Mouse (Mus musculus) embryonic fibroblast, embryonic 13.5 days (primary cell): ENCODE data around the gene Cysrt1. TPM values are rescaled to one million over a fixed set of nuclear protein-coding genes. Genes with fewer than 3 reads are reported as not detected.

ENCODE experiments used
- H3K27ac ChIP-seq: 2 replicates; pipeline ENCODE4 v1.5.1; 2012; ENCODE audit warnings: low read length, control low read depth, inconsistent platforms; ENCODE audit not compliant: insufficient read depth
- H3K4me1 ChIP-seq: 2 replicates; pipeline ENCODE4 v1.6.1; 2011; ENCODE audit warnings: low read length; ENCODE audit not compliant: control insufficient read depth, insufficient read depth
- H3K4me3 ChIP-seq: 2 replicates; pipeline ENCODE4 v1.5.1; 2011; ENCODE audit warnings: mild to moderate bottlenecking, control low read depth, low read length; ENCODE audit not compliant: insufficient read depth
- CTCF ChIP-seq: IDR thresholded peaks from 2 replicates; pipeline ENCODE4 v1.5.1; 2011; ENCODE audit warnings: mild to moderate bottlenecking, control low read depth, low read length, moderate library complexity, borderline replicate concordance; ENCODE audit not compliant: insufficient read depth
- POLR2A ChIP-seq: IDR thresholded peaks from 2 replicates; pipeline ENCODE4 v1.6.1; 2011; ENCODE audit warnings: low read depth, mild to moderate bottlenecking, control low read depth, low read length, moderate library complexity
- polyA plus RNA-seq: library from polyadenylated mRNA; stranded (reverse); fragments of >200 nt; gene quantifications from 2 replicates; pipeline ENCODE4 v1.2.4, GENCODE M21; 2011; ENCODE audit warnings: low read depth; ENCODE audit not compliant: missing spikeins, insufficient read length

Gene Cysrt1
- polyA plus RNA-seq, 1 experiment = not detected

GRCm38 (mm10) chr2:25255284-25255779 is 13.1 kb upstream of the Cysrt1 start, which contains the start of gene Tmem203:
Gene Tmem203 (plus strand): TSS chr2:25255439.
- H3K4me1 ChIP-seq = no peaks in the 10 kb centered on the region
- TF ChIP-seq CTCF (no peak), POLR2A (peak; percentile 54)
- H3K27ac ChIP-seq = no peak within 1 kb of the TSS
- H3K4me3 ChIP-seq = peak within 1 kb of the TSS; percentile 92

- no peaks in the 10 kb centered on the region for H3K4me1 ChIP-seq
- no peak overlapping the region for H3K27ac ChIP-seq
- no peak overlapping the region for H3K4me3 ChIP-seq
- TF ChIP-seq CTCF = peak; percentile 29; the same call in 1 of the 2 replicates
- no peak for TF ChIP-seq POLR2A
These were observed 10.1 kb upstream of the Cysrt1 start for GRCm38 (mm10) chr2:25252331-25252730.

GRCm38 (mm10) chr2:25246183-25247072 is 4.2 kb upstream of the Cysrt1 start, which contains the start of gene AL732309.1:
Gene AL732309.1 (minus strand): TSS chr2:25246863.
- TF ChIP-seq POLR2A (no peak), CTCF (no peak)
- Histone ChIP-seq H3K4me1 (no peaks in the 10 kb centered on the region), H3K27ac (no peak within 1 kb of the TSS), H3K4me3 (no peak within 1 kb of the TSS)

- H3K4me1 ChIP-seq = no peaks in the 10 kb centered on the region
- H3K4me3 ChIP-seq = no peak overlapping the region
- no peak overlapping the region for H3K27ac ChIP-seq
- TF ChIP-seq CTCF = no peak
These were observed 1.9 kb upstream of the Cysrt1 start for GRCm38 (mm10) chr2:25244144-25244543.

- H3K4me3 ChIP-seq = no peak overlapping the region
- no peak overlapping the region for H3K27ac ChIP-seq
- no peaks in the 10 kb centered on the region for H3K4me1 ChIP-seq
- TF ChIP-seq POLR2A = no peak
- TF ChIP-seq CTCF = no peak
These were observed 1.1 kb upstream of the Cysrt1 start for GRCm38 (mm10) chr2:25243342-25243741.

GRCm38 (mm10) chr2:25241438-25241775 is 845 bp downstream of the Cysrt1 start:
- H3K27ac ChIP-seq = no peak overlapping the region
- TF ChIP-seq CTCF (no peak), POLR2A (no peak)
- H3K4me1 ChIP-seq = 0 out of 2 replicates have a peak, but pooled peaks cover 3% of the 10 kb centered on the region
- no peak overlapping the region for H3K4me3 ChIP-seq

- Histone ChIP-seq H3K4me1 (0 out of 2 replicates have a peak, but pooled peaks cover 3% of the 10 kb centered on the region), H3K27ac (no peak overlapping the region), H3K4me3 (0 out of 2 replicates have a peak overlapping the region, but pooled peaks have one; percentile 8)
- no peak; the same call in 1 of the 2 replicates for TF ChIP-seq POLR2A
- TF ChIP-seq CTCF = no peak
These were observed 1.4 kb downstream of the Cysrt1 start for GRCm38 (mm10) chr2:25240723-25241437.

- no peak for TF ChIP-seq POLR2A
- TF ChIP-seq CTCF = no peak
- H3K4me3 ChIP-seq = no peak overlapping the region
- 0 out of 2 replicates have a peak, but pooled peaks cover 3% of the 10 kb centered on the region for H3K4me1 ChIP-seq
- H3K27ac ChIP-seq = no peak overlapping the region
These were observed 1.9 kb downstream of the Cysrt1 start for GRCm38 (mm10) chr2:25240310-25240709.

GRCm38 (mm10) chr2:25239766-25240165 is 2.5 kb downstream of the Cysrt1 start:
- TF ChIP-seq POLR2A (no peak), CTCF (no peak)
- H3K4me1 ChIP-seq = 0 out of 2 replicates have a peak, but pooled peaks cover 3% of the 10 kb centered on the region
- no peak overlapping the region for H3K27ac ChIP-seq
- no peak overlapping the region for H3K4me3 ChIP-seq

GRCm38 (mm10) chr2:25238106-25238505 is 4.1 kb downstream of the Cysrt1 start:
- no peak overlapping the region for H3K27ac ChIP-seq
- TF ChIP-seq CTCF (no peak), POLR2A (no peak)
- H3K4me3 ChIP-seq = no peak overlapping the region
- H3K4me1 ChIP-seq = 0 out of 2 replicates have a peak, but pooled peaks cover 3% of the 10 kb centered on the region
